Mouse (Mus musculus): ENCODE measurements around the gene Tmem150b. TPM values are rescaled to one million over a fixed set of nuclear protein-coding genes. Genes with fewer than 3 reads are reported as not detected.

Gene Tmem150b
- total and polyA plus RNA-seq, 3 experiments = 0.17 TPM; not detected in 2

DNA sequence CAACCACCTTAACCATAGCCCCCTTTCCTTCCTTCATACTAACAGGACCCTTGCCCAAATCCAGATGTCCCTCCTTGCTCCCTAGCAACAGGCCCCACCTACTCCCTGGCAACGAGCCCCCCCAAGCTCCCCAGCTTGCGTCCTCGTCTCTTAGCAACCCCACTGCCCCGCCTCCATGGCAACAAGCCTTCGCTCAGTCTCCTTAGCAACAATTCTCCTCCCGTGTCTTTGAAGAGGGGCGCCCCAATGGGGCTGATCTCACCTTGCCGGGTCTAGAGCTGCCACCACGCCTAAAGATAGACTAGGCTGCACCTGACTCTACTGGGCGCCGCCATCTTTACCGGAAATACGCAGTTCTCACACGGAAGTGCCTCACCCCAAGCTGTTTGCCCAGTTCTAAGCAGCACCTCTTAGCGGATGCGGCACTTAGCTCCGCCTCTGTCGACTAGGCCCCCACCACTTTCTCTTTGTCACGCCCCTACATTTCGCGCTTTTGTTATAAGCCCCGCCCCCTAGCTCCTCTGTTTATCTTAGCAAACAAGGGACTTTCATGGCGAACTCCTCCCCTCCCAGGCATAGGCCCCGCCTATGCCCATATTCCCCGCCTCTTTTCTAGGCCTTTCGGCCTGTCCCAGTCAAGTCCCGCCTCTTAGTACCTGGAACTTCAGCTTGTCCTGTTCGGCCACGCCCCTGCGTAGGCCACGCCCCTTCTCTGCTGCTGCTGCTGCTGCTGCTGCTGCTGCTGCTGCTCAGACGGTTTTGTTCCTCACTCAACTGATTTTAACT, 40.2 kb downstream of the Tmem150b start, which contains the start of gene Hspbp1:
Gene Hspbp1 (minus strand): TSS at position 437 of the 786 bp plus-strand sequence.
- peak; percentile 99 for DNase-seq (ENCODE audit: extremely low read depth)
- H3K27me3 ChIP-seq (replicated peaks) = no peaks in the 10 kb centered on the region
- H3K4me3 ChIP-seq (replicated peaks in 1 of 3; ENCODE audit: low read depth in 2 of 3, low read length in 2 of 3, poor library complexity in 1 of 3) = peak within 1 kb of the TSS; percentile 80 to 97 (median 91)
- H3K9me3 ChIP-seq (replicated peaks; ENCODE audit: low read length) = no peaks in the 10 kb centered on the region
- H3K27ac ChIP-seq (ENCODE audit: insufficient read depth, low read depth) = peak within 1 kb of the TSS; percentile 13
- in situ Hi-C loops (cut with MboI; ENCODE audit: low pct_ligation_motif_present, low pct_unique_long_range_greater_than_20kb, low sequenced_read_pairs) (no loop called here), dilution Hi-C loops (cut with MboI; ENCODE audit: extremely low pct_ligation_motif_present, extremely low pct_unique_long_range_greater_than_20kb, low sequenced_read_pairs) (no loop called here)
- peak within 1 kb of the TSS; percentile 44 for H3K9ac ChIP-seq (ENCODE audit: insufficient read depth, low read depth)
- H3K4me2 ChIP-seq (ENCODE audit: insufficient read depth, low read depth, poor library complexity, severe bottlenecking) = peak within 1 kb of the TSS; percentile 78
- H3K4me1 ChIP-seq (ENCODE audit: control insufficient read depth in 1 of 2, insufficient read depth in 2 of 2) = peaks cover 0 to 18% of the 10 kb centered on the region in 2 experiments; a peak in 2 of 4 replicates
- TF ChIP-seq ZKSCAN1 (IDR thresholded peaks at IDR 0.05; ENCODE audit: borderline replicate concordance, low read depth, low read length) (no peak), ETS1 (conservative IDR thresholded peaks at IDR 0.05; ENCODE audit: low read depth, low read length) (no peak), POLR2A (IDR thresholded peaks at IDR 0.05; ENCODE audit: low read depth, low read length) (peak; percentile 65), ZNF384 (IDR thresholded peaks at IDR 0.05; ENCODE audit: low read depth, low read length) (no peak), SIN3A (IDR thresholded peaks at IDR 0.05; ENCODE audit: low read length) (peak; percentile 93), CHD1 (IDR thresholded peaks at IDR 0.05; ENCODE audit: low read depth, low read length) (no peak), ELF1 (IDR thresholded peaks at IDR 0.05; ENCODE audit: low read depth, low read length) (peak; percentile 90), MAX (IDR thresholded peaks at IDR 0.05; ENCODE audit: low read length) (peak; percentile 55; the same call in 1 of the 2 replicates), KAT2A (IDR thresholded peaks at IDR 0.05; ENCODE audit: insufficient replicate concordance, low read length) (no peak; the same call in 1 of the 2 replicates), E2F4 (IDR thresholded peaks at IDR 0.05; ENCODE audit: insufficient replicate concordance, low read depth, low read length) (peak; percentile 54; the same call in 1 of the 2 replicates), MYC (IDR thresholded peaks at IDR 0.05; ENCODE audit: low read depth, low read length) (peak; percentile 88; the same call in 1 of the 2 replicates), MAZ (IDR thresholded peaks at IDR 0.05; ENCODE audit: low read depth, low read length) (peak; percentile 87; the same call in 1 of the 2 replicates), NELFE (IDR thresholded peaks at IDR 0.05; ENCODE audit: low read depth, low read length) (peak; percentile 71), USF1 (IDR thresholded peaks at IDR 0.05; ENCODE audit: low read depth, low read length) (no peak), HCFC1 (IDR thresholded peaks at IDR 0.05; ENCODE audit: low read depth, low read length) (peak; percentile 87), MXI1 (IDR thresholded peaks at IDR 0.05; ENCODE audit: low read depth, low read length) (peak; percentile 92), TBP (conservative IDR thresholded peaks at IDR 0.05; ENCODE audit: low read depth, low read length) (0 out of 2 replicates have a peak, but pooled peaks have one; percentile 39), BHLHE40 (IDR thresholded peaks at IDR 0.05; ENCODE audit: low read depth, low read length) (peak; percentile 35), POLR2AphosphoS2 (IDR thresholded peaks at IDR 0.05; ENCODE audit: low read depth, low read length) (no peak), NRF1 (IDR thresholded peaks at IDR 0.05; ENCODE audit: low read depth, low read length) (peak; percentile 46), TCF12 (IDR thresholded peaks at IDR 0.05; ENCODE audit: low read depth, low read length) (peak; percentile 59)
- H3K79me2 ChIP-seq (replicated peaks; ENCODE audit: control insufficient read depth, extremely low read depth, insufficient read depth, poor library complexity, severe bottlenecking) = peaks cover 3% of the 10 kb centered on the region; the same call in 1 of the 2 replicates
- H3K36me3 ChIP-seq (replicated peaks in 1 of 2; ENCODE audit: control insufficient read depth in 1 of 2, insufficient read depth in 1 of 2, low read length in 1 of 2) = peaks cover 22 to 25% of the 10 kb centered on the region in 2 experiments
